Mouse (Mus musculus) induced T-regulatory cell, adult 2 months (primary cell): ENCODE results near the gene Sphk1.

Experiments used
- DNase-seq: peaks from one replicate; pipeline ENCODE4 v3.0.0-alpha.2; 2012; ENCODE audit warnings: low read depth

Gene Sphk1

DNA sequence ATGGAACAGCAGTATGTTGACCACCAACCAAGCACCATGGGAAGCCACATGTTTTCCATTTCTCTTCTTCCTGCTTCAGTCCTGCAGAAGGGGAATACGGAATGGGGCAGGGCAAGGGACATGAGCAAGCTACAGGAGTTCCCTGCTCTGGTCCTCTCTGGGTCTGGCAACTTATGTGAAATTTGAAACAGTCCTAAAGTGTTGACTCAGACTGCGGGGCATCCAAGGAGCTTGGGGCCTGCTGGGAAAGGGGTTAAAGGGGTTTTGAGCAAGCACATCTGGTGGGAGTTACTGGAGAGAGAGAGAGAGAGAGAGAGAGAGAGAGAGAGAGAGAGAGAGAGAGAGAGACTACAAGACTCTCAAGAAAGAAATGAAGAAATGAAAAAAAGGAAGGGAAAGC lies 22.0 kb upstream of the Sphk1 start:
- DNase-seq, result no peak

DNA sequence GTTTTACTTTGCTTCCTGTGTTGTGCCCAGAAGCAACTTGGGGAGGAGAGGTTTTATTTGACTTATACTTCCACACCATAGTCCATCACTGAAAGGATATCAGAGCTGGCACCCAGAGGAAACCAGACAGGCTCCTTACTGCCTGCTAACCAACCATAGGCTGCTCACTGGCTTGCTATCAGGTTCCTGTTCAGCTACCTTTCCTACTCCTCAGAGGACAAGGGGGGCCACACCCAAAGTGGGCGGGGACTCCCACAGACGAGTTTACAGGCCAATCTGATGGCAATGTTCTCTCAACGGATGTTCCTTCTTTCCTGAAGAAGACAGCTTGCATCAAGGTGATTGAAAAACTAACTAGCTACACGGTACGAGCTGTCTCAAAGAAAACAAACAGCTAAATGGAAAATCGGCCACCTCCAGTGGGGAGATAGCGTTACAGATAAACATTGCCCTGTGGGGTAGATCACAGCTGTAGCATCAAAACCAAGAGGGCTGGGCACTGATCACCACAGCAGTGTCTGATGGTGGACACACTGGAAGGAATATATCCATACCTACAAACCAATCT lies 19.3 kb upstream of the Sphk1 start:
- DNase-seq, result peak; percentile 23

DNA sequence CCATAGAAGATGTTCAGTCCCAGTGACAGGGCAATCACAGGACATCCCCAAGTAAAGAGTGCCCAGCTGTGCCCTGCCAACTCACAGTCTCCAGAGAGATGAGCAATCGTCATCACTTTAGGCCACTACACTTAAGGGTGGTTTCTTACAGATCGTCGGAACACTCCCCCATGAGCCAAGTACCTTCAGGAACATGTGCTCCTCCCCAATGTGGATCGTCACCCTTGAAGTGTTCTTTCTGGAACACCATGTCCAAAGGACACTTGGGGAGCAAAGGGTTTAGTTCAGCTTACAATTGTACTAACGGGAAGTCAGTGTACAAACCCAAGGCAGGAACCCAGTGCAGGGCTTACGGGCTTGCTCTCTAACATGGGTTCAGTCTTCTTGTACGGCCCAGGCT lies 18.6 kb upstream of the Sphk1 start:
- DNase-seq, result no peak

DNA sequence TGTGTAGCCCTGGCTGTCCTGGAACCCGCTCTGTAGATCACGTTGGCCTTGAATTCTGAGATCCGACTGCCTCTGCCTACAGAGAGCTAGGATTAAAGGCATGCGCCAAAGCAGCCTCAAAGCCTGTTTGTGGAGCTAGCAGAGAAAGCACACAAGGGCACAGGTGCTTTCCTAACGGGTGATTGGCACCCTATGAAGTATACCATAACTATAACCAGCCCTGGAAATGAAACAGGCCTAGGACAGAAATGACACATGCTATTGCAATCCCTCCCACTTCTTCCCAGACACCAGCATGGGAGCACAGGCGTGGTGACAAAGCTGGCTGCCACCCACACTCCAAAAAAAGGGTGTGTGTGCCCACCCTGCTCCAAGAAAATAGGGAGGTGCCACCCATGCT lies 17.7 kb upstream of the Sphk1 start:
- no peak for DNase-seq

DNA sequence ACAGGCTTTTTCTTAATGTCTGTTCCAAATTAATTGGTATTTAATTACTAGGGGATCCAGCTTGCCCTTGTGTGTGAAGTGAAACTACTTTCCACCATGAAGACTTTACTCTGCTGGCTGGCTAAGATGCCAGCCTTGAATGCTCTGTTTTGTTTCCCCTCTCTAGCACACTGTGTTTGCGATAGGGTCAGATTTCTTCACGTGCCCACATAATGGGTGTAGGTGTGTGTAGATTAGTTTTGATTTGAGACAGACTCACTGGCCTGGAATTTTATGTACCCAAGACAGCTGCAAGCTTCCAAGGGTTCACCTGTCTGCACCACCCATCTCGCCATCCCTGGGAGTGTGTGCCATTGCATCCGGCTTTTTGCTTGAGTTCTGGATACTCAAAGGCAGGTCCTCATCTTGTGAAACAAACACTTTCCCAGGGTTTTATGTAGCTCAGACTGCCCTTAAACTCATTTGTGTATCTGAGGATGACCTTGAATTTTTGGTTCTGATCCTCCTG lies 17.1 kb upstream of the Sphk1 start:
- no peak for DNase-seq

DNA sequence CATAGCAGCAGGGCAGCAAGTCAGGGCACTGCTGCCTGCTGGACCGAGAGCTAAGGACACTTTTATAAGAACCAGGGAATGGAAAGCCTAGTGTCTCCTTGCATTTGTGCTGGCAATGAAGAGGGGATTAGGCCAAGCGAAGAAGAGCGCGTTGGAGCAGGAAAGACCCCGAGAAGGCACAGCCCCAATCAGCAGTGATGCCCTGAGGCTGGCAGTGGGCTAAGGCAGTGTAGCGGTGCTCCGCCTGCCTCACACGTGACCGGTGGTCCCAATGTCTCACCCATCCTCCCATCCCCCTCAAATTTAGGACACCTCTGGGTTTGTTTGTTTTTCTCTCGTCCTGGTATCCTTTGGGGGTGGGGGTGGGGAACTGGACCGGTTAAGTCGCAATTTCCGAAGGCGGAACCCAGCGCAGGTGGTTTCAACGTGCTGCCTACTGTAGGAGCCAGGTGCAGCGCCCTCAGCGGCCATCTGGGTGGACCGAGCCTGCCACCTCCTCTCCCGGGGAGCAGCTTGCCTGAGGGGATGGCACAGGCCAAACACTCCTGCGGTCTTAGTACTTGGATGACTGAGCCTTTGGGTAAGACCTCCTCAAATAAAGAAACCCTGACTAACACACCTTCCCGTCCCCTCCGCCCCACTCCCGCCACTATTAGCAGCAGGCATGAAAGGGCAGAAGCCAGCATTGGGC lies 15.2 kb upstream of the Sphk1 start:
- DNase-seq, result no peak

DNA sequence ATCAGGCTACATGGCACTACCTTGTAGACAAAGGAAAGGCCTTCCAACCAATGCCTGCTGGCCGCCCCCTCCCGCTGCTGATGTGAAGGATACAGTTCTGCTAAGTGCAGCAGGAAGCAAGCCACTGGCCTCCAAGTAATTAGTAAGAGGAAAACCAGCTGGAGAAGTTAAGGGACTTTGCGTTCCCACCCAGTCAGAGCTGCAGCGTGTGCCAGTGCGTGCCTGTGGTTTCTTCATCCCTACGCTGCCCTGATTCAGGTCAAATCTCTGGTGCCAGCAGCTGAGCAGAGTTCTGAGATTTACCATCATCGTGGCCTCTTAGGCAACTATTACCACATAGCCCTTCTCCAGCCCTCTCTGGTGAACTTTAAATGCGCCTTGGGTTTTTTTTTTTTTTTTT lies 12.2 kb upstream of the Sphk1 start:
- DNase-seq, result no peak

DNA sequence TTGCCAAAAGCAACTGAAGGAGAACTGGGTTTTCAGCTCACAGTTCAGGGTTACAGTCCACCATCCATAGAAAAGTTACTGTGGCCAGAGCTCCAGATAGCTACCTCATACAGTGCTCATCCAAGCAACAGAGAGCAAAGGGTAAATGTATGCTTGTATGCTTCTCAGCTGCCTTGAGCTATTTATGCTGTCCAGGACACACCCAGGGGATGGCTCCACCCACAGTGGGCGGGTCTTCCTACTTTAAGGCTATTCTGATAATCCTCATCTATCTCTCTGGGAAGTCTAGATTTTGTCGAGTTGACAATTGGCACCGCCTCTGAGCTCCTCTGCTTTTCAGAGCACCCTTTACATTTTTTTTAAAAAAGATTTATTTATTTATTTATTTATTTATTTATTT lies 9.6 kb upstream of the Sphk1 start:
- peak; percentile 32 for DNase-seq

DNA sequence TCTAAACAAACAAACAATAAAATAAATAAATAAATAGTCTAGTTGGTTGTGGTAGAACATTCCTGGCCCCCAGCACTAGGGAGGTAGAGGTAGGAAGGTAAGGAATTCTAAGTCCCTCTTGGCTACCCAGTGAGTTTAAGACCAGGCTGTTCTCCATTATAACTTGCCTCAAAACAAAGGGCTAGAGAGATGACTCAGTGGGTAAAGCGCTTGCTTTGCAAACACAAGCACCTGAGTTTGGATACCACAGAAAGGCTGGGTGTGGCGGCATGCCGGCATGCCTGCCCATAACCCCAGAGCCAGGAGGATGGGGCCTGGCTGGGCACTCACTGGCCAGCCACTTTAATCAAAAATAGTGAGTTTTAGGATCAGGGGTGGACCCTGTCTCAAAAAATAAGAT lies 8.7 kb upstream of the Sphk1 start:
- DNase-seq, result no peak

DNA sequence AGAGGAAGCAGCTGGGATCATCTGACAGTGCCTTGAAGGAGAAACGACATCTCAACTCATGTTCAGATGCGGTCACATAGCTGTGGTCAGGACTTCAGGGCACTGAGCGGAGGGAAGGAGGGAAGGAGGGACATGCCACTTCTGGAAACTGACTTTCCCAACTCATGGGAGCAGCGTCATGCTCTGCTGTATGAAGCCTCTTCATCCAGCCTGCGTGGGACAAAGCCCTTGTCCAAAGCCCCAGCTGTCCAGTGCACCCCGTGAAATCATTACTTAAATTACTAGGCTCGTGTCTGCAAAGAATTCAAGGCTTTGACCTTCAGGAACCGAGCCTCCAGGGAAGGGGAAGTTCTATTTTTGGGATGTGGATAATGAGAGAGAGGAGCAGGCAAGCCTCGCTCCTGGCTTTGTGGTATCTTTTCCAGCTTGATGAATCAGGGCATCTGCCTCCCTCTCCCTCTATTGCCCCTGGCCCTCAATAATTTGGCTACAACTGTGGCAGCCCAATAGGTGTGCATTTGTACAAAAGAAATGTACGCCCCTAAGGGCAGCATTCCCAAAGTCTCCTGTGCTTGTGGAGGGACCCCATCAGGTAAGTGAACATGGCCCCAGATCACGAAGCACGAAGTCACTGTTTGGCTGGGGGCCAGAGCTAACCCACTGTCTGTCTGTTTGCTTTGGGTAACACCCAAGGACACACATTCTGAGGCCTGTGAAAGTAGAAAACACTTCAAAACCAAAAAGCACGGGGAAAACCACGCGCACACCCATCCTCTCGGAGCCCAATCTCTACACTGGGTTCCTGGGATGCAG lies 7.6 kb upstream of the Sphk1 start:
- no peak for DNase-seq

DNA sequence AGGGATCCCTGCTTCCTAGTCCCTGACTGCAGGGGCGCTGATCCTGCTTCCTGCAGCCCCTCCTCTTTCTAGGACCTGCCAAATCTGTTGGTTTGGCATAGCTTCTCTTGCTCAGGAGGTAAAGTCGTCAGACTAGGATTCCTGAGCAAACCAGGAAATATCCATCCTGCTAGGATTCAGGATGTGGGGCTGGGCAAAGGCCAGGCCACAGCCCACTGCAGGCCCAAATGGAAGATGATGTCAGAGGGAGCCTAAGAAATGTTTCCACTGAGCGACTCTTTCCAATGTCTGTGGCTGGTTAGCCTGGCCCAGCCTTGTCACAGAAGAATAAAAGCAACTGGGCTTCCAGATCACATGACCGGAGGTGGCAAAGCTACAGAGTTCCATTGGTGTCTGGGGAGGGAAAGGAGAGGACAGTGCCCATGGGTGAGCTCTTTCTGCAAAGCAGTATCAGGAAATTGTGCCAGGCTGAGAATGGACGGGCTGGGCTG lies 7.0 kb upstream of the Sphk1 start:
- no peak for DNase-seq

DNA sequence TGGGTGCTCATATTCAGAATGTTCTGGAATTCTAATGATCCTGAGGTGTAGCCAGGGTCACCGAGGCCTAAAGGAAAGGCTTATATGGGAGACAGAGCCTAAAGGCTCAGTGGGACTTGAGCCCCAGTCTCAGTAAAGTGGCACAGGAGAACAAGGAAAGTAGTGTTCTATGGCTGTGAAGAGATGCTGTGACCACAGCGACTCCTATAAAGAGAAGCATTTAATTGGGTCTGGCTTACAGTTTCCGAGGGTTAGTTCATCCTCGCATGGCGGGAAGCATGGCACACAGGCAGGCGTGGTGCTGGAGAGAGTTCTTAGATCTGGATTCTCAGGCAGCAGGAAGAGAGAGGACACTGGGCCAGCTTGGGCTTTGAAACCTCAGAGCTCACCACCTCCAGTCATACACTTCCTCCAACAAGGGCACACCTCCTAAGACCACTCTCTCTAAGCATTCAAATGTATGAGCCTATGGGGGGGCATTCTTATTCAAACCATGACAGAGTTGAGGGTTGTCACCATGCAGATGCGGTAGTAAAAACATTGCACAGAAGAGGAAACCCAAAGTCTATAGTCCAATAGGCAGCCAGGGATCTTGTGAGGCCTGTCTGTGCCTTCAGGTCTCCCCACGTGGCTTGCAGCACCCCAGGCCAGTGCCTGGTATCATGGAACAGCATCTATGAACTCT lies 1.9 kb upstream of the Sphk1 start:
- no peak for DNase-seq

DNA sequence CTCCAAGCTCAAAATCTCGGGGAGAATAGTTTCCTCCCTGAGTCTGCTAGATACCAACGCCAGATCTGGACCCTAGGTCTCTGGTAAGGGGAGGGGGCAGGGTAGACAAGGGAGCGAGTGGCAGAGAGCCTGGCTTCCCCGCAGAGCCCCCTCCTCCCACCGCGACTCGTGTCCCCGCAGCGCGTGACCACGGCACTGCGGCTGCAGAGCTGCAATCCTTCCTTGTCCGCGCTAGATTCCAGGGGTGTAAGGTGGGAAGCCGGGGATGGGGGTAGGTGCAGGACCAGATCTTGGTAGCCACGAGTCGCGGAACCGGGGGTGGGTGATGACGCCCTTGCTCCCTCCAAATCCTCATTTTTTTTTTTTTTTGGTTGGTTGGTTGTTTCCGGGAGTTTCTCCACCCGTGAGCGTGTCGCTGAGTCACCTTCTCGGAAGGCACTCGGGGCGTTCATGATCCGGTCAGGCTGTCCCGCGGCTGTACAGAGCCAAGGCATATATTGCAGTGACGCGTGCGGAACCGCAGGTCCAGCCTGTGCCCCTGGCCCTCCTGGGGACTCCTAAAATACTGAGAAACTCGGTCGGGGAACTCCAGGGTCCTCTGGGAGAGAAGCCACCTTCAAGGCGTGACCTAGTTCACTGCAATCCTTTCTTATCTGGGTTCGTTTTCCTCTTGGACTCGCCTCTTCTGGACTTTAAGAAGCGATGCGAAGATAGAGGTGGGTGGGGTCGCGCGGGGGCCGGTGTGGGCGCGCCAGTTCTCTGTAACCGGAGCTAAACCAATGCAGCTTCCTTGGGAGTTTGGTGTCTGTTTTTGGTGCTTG lies 856 bp downstream of the Sphk1 start:
- DNase-seq, result peak; percentile 35

DNA sequence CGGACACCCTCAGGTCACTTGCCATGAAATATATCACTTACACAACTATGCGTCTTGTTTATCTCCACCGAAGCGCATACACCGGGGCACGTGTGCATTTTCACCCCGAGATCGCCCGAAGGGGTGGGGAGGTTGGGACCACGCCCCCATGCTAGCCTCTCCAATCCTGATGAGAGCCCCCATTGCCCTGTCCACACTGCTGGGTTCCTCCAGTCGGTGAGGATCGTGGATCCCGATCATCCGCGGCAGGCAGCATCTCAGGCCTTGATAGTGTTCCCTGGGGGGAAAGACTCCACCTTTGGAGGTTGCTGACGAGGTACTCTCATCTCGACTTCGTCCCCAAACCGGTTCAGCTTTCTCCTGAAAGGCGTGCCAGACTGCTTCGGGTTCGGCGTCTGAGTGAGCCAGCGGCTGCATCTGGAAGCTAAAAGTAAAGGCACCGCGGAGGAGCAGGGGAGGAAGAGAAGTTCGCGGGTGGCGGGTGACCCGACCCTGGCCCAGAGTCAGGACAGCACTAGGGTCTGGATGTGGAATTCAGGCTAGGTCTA lies 1.6 kb downstream of the Sphk1 start:
- peak; percentile 38 for DNase-seq

DNA sequence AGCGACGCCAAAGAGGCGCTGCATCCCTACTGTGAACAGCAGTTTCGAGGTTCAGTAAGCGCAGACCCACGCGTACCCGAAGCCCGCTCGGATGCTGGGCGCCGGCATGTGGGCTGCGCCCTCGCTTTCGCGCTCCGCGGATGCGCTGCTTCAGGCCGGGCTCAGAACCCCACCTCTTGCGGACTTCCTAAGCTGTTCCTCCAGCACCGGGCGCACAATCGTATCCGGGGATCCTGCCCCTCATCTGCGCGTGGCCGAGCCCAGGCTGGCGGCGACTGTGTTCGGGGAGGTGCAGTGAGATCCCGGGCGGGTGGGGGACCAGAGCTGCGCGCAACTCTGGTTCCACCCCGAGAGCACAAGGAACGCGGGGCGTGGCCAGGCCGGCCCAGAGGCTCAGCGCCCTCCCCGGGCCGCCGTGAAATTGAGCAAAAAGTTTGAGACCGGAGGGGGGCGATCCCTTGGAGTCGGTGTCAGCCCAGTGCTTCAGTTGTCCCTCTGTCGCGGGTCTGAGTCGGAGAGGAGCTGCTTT lies 2.1 kb downstream of the Sphk1 start:
- DNase-seq, result peak; percentile 64

DNA sequence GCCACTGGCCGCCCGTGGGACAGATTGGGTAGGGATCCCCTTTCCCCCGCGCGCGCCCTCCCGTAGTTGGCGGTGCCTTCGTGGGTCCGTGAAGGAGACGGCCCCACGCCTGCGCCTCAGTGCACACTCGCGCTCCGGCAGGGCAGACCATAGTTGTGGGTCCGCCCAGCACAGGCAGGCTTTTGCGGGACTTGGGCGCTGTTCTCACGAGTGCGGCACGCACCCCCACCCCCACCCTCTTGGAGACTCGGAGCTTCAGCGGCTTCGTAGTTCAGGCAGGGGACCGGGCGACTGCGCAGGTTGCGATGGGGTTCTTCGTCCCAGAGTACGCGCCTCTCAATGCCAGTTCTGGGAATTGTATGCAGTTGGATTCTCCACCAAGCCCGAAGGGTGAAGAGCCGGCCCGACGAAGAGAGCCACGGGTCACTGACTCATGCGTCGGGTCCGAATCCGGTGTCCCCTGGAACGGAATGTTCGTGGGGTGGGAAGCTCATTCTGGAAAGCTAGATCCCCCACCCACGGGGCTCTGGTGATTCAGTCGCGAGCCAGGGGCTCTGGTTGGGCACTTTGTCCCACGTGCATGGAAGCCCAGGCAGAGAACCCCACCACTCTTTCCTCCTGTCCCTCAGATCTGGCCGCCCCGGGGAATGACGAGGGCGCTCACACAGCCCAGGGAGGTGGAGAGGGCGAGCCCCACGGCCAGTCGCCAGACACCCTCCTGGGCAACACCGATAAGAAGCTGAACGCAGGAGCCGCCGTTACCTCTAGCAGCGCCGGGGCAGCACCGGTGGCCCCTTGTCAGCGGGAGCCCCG lies 2.8 kb downstream of the Sphk1 start:
- peak; percentile 39 for DNase-seq

DNA sequence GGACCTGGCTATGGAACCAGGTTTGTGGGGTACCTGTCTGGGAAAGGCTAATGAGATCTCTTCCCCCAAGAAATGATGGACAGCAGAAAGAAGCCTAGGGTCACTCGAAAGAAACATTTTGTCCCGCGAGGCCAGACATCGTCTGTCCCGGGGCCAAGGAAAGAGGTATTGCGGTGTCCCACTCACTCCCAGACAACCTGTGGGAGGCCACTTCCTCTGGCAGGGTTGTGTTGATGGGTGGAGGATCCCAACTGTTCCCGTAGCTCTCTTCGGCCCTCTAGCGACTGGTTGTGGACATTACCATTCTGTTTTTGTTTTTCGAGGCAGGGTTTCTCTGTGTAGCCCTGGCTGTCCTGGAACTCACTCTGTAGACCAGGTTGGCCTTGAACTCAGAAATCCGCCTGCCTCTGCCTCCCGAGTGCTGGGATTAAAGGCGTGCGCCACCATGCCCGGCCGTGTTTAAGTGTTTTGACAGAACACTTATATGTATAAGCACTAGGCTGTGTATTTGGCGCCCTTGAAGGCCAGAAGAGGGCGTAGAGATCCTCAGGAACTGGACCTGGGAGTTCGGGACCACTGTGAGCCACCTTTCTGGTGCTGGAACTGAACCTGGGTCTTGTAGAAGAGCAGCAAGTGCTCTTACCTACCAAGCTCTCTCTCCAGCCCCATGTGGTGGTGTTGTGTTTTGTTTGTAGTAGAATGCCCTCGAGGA lies 3.6 kb downstream of the Sphk1 start:
- peak; percentile 81 for DNase-seq

DNA sequence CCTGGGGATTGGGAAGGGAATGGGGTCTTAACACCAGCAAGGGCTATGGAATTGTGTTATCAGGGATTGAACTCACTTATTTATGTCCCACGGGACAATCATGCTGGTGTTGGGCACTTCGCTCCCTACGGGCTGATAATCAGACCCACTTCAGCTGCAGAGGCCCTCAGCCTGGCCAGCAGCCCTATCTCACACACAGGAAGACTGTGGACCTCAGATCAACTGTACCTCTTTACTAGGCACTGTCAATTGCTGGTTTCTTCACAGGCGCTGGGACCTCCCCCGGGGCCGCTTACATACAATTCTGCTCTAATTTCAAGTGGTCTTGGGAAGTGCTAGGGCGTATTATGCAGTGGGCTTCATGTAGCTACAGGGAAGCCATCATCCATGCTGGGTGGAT lies 6.0 kb downstream of the Sphk1 start:
- no peak for DNase-seq

DNA sequence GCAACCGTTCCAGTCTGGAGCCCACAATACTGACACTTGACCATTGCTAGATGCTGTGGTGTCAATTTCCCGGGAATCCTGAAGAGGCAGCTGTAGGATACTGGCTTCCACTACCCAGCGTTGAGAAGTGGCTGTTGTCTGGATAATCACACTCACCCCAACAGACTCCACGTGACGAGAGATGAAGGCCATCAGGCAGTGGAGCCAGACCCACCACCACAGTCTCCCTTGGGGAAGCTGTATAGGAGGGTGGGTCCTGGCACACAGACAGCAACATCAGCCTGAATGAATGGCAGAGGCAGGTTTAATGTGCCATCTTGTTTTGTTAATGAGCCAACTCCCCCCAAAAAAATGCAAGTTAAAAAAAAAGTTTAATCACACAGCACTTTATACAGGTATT lies 6.7 kb downstream of the Sphk1 start:
- no peak for DNase-seq
